Mouse (Mus musculus) E14TG2a.4 (cell line): ENCODE data around the gene Usp7.

Experiments
- CTCF ChIP-seq: conservative IDR thresholded peaks from 2 replicates; pipeline ENCODE4 v1.5.1; 2014; ENCODE audit warnings: low read length
- NANOG ChIP-seq: IDR thresholded peaks from 2 replicates; pipeline ENCODE4 v1.6.1; 2014; ENCODE audit warnings: borderline replicate concordance, low read length, mixed read lengths
- POU5F1 ChIP-seq: IDR thresholded peaks from 2 replicates; pipeline ENCODE4 v1.6.1; 2014; ENCODE audit warnings: low read length, borderline replicate concordance

DNA sequence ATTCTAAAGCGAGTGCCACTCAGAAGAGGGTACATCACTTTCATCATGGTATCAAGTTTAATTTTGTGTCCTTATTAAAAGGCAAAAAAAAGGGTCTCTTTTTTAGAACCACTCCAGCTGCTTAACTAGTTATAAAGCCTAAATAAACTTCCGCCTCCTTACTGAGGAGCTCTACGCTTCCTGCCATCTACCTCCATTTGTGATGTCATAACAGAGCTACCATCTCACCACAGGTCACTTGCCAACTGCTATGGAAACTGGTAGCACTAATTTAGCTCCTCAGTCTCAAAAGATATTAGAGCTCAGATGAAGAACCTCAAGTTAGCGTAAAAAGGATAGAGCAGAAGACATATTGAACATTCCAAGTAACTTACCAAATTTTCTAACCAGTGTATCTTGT, 71.7 kb downstream of the Usp7 start:
- TF ChIP-seq CTCF (no peak), NANOG (no peak), POU5F1 (no peak)
